Mouse (Mus musculus): ENCODE results near the gene Sult2b1. TPM values are rescaled to one million over a fixed set of nuclear protein-coding genes. Genes with fewer than 3 reads are reported as not detected.

Gene Sult2b1
- total and polyA plus RNA-seq, 2 experiments = not detected

GRCm38 (mm10) chr7:45815323-45815983, 31.0 kb upstream of the Sult2b1 start:
- H3K36me3 ChIP-seq (ENCODE audit: control insufficient read depth, insufficient read depth, low read length) = peaks cover 14% of the 10 kb centered on the region
- H3K27me3 ChIP-seq (ENCODE audit: control insufficient read depth, insufficient read depth, low read length) = no peaks in the 10 kb centered on the region
- H3K79me2 ChIP-seq (ENCODE audit: control insufficient read depth, insufficient read depth, low read length) = peaks cover 3% of the 10 kb centered on the region; the same call in 1 of the 2 replicates
- no peak overlapping the region for H3K4me3 ChIP-seq (ENCODE audit: insufficient read depth, low read depth, low read length)
- no peak overlapping the region for H3K27ac ChIP-seq (replicated peaks; ENCODE audit: insufficient read depth, low read depth, low read length)
- peaks cover 6% of the 10 kb centered on the region for H3K4me1 ChIP-seq (ENCODE audit: control insufficient read depth, insufficient read depth, low read length)
- 77% methylated on average over 10 of the region's 10 CpGs for WGBS
- no peak overlapping the region for H3K9ac ChIP-seq (ENCODE audit: low read depth, low read length)
- TF ChIP-seq POLR2A (IDR thresholded peaks at IDR 0.05; ENCODE audit: extremely low read depth, insufficient read depth, low read length) (no peak), CTCF (IDR thresholded peaks at IDR 0.05; ENCODE audit: low read depth, low read length) (no peak)
- DNase-seq (ENCODE audit: extremely low read depth, low read depth, low spot score) = no peak

DNA sequence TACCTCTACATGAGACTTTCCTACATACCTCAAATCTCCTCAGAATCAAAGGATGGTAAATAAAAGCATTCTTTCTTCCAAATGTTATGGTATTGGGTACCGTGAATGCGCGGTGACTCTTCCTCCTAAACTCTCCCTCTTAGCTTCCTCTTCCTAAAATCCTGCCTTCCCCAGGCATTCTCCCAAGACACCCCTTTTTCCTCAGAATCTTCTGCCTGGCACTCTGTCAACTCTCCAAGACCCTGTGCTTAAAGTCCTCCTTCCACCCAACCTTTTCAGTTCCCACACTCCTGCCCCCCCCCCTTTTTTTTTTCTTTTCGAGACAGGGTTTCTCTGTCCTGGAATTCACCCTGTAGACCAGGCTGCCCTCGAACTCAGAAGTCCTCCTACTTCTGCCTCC, 30.4 kb upstream of the Sult2b1 start:
- Histone ChIP-seq H3K79me2 (ENCODE audit: control insufficient read depth, insufficient read depth, low read length) (peaks cover 3% of the 10 kb centered on the region; the same call in 1 of the 2 replicates), H3K4me1 (ENCODE audit: control insufficient read depth, insufficient read depth, low read length) (peaks cover 6% of the 10 kb centered on the region), H3K27me3 (ENCODE audit: control insufficient read depth, insufficient read depth, low read length) (no peaks in the 10 kb centered on the region), H3K4me3 (ENCODE audit: insufficient read depth, low read depth, low read length) (no peak overlapping the region), H3K36me3 (ENCODE audit: control insufficient read depth, insufficient read depth, low read length) (peaks cover 14% of the 10 kb centered on the region), H3K27ac (replicated peaks; ENCODE audit: insufficient read depth, low read depth, low read length) (no peak overlapping the region), H3K9ac (ENCODE audit: low read depth, low read length) (no peak overlapping the region)
- 16% methylated on average over 5 of the region's 5 CpGs for whole genome bisulfite sequencing
- no peak for TF ChIP-seq POLR2A (IDR thresholded peaks at IDR 0.05; ENCODE audit: extremely low read depth, insufficient read depth, low read length)
- TF ChIP-seq CTCF (IDR thresholded peaks at IDR 0.05; ENCODE audit: low read depth, low read length) = no peak
- no peak for DNase-seq (ENCODE audit: extremely low read depth, low read depth, low spot score)

- H3K4me1 ChIP-seq (ENCODE audit: control insufficient read depth, insufficient read depth, low read length) = peaks cover 6% of the 10 kb centered on the region
- H3K79me2 ChIP-seq (ENCODE audit: control insufficient read depth, insufficient read depth, low read length) = peaks cover 3% of the 10 kb centered on the region; the same call in 1 of the 2 replicates
- DNase-seq (ENCODE audit: extremely low read depth, low read depth, low spot score) = peak; percentile 99
- peak within 1 kb of the TSS; percentile 72 for H3K4me3 ChIP-seq (ENCODE audit: insufficient read depth, low read depth, low read length)
- no peaks in the 10 kb centered on the region for H3K27me3 ChIP-seq (ENCODE audit: control insufficient read depth, insufficient read depth, low read length)
- H3K27ac ChIP-seq (replicated peaks; ENCODE audit: insufficient read depth, low read depth, low read length) = peak within 1 kb of the TSS; percentile 79
- TF ChIP-seq CTCF (IDR thresholded peaks at IDR 0.05; ENCODE audit: low read depth, low read length) (no peak), POLR2A (IDR thresholded peaks at IDR 0.05; ENCODE audit: extremely low read depth, insufficient read depth, low read length) (peak; percentile 77)
- peaks cover 16% of the 10 kb centered on the region for H3K36me3 ChIP-seq (ENCODE audit: control insufficient read depth, insufficient read depth, low read length)
- H3K9ac ChIP-seq (ENCODE audit: low read depth, low read length) = peak within 1 kb of the TSS; percentile 88
- WGBS = under 1% methylated on average over 86 of the region's 92 CpGs
These were observed 29.6 kb upstream of the Sult2b1 start, which contains the start of gene Cyth2 for GRCm38 (mm10) chr7:45813787-45814779. TSS of gene Cyth2 (minus strand) at chr7:45814581.

DNA sequence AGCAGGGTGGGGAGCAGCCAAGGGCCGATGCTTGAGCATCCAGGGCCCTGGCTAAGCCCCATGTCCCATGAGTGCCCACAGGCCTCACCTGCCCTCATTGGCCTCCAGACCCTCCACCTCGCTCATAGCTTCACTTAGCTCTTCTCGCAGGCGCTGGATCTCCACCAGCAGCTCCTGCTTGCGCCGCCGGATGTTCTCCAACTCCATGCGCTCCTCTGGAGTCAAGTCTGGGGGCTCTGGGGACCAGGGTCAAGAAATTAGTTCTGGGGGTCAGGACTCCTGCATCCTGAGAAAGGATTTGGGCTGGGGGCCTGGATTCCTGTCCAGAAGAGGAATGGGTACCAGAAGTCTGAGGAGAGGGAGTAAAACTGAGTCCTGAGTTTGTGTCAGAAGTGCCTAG, 28.5 kb upstream of the Sult2b1 start:
- WGBS = 88% methylated on average over 8 of the region's 8 CpGs
- Histone ChIP-seq H3K9ac (ENCODE audit: low read depth, low read length) (no peak overlapping the region), H3K27ac (replicated peaks; ENCODE audit: insufficient read depth, low read depth, low read length) (no peak overlapping the region), H3K4me3 (ENCODE audit: insufficient read depth, low read depth, low read length) (no peak overlapping the region), H3K4me1 (ENCODE audit: control insufficient read depth, insufficient read depth, low read length) (peaks cover 6% of the 10 kb centered on the region), H3K27me3 (ENCODE audit: control insufficient read depth, insufficient read depth, low read length) (no peaks in the 10 kb centered on the region), H3K79me2 (ENCODE audit: control insufficient read depth, insufficient read depth, low read length) (peaks cover 3% of the 10 kb centered on the region; the same call in 1 of the 2 replicates), H3K36me3 (ENCODE audit: control insufficient read depth, insufficient read depth, low read length) (peaks cover 22% of the 10 kb centered on the region)
- no peak for TF ChIP-seq POLR2A (IDR thresholded peaks at IDR 0.05; ENCODE audit: extremely low read depth, insufficient read depth, low read length)
- no peak for TF ChIP-seq CTCF (IDR thresholded peaks at IDR 0.05; ENCODE audit: low read depth, low read length)
- DNase-seq (ENCODE audit: extremely low read depth, low read depth, low spot score) = no peak

DNA sequence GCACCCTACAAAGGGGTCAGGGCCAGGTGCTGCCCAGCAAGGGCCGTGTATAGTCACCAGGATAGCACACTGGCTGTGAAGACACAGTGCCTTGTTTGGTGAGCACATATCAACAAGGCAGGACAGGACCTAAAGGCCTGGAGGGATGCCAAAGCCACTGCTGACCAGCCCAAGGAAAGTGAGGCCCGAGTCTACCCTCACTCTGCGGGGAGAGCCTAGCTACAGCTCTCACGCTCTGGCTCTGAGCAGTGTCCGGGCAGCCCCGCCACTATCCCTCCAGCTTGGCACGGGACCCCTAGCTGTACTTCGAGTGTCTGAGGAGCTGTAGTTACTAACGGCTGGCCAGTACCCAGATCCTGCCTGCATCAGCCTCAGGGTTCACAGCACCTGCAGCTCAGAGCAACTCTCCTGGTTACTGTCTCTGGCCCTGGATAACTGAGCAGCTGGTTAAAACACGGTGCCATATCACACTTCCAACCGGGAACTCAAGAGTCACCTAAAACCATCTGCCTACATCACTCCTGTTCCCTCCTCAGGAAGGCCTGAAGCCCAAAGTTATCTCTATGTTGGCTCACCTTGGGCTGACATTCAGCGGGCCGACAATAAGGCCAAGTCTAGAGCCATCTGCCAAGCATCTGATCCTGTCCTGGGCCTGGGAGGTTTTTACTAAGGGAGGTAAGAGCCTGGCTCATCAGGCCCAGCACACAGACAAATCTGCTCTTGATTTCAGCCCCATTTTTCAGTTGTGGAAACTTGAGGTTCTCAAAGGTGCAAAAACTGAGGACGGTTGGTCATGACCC, 25.0 kb upstream of the Sult2b1 start:
- Histone ChIP-seq H3K36me3 (ENCODE audit: control insufficient read depth, insufficient read depth, low read length) (peaks cover 28% of the 10 kb centered on the region), H3K79me2 (ENCODE audit: control insufficient read depth, insufficient read depth, low read length) (peaks cover 3% of the 10 kb centered on the region; the same call in 1 of the 2 replicates), H3K4me1 (ENCODE audit: control insufficient read depth, insufficient read depth, low read length) (peaks cover 6% of the 10 kb centered on the region), H3K27me3 (ENCODE audit: control insufficient read depth, insufficient read depth, low read length) (no peaks in the 10 kb centered on the region), H3K27ac (replicated peaks; ENCODE audit: insufficient read depth, low read depth, low read length) (no peak overlapping the region), H3K4me3 (ENCODE audit: insufficient read depth, low read depth, low read length) (no peak overlapping the region), H3K9ac (ENCODE audit: low read depth, low read length) (no peak overlapping the region)
- TF ChIP-seq CTCF (IDR thresholded peaks at IDR 0.05; ENCODE audit: low read depth, low read length) (no peak), POLR2A (IDR thresholded peaks at IDR 0.05; ENCODE audit: extremely low read depth, insufficient read depth, low read length) (no peak)
- 90% methylated on average over 14 of the region's 14 CpGs for WGBS
- no peak for DNase-seq (ENCODE audit: extremely low read depth, low read depth, low spot score)

Data from liver, adult 2 months (tissue).